Mouse (Mus musculus) heart, postnatal 4 days (tissue): Measurements from ENCODE around the gene Knop1. TPM values are rescaled to one million over a fixed set of nuclear protein-coding genes. Genes with fewer than 3 reads are reported as not detected.
A peak's percentile ranks its signal among the peaks of the same experiment; 100 is the strongest.

ENCODE experiments used
- DNase-seq: peaks from one replicate; pipeline ENCODE4 v3.0.0; 2021
- total RNA-seq, 2 experiments: library from RNA; stranded (reverse); gene quantifications; 2 replicates each; pipeline ENCODE4 v1.2.3; 2021

Gene Knop1
- 10 to 100 TPM; 22.8 to 30.5 TPM for total RNA-seq

DNA sequence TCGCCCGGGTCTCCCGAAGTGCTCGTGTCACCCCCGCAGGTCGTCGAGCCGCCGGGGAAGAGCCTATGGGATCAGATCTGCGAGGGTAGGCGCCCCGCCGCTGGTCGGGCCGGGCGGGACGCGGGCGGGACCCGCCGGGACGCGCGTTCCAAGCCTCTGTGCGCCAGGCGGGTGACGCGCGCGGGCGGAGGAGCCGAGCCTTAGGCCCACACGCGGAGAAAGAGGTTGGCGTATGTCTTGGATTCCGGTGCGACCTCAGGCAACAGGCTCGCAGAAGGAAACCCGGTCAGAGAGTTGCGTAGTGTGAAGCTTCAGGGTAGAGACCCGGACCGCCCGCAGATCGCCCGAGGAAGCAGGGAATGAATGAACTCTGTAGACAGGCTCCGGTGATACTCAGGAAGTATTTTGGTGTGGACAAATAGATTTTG lies at the start of gene Knop1:
Gene Knop1, minus strand, starts transcription at position 378 of the 428 bp plus-strand sequence.
- no peak for DNase-seq

DNA sequence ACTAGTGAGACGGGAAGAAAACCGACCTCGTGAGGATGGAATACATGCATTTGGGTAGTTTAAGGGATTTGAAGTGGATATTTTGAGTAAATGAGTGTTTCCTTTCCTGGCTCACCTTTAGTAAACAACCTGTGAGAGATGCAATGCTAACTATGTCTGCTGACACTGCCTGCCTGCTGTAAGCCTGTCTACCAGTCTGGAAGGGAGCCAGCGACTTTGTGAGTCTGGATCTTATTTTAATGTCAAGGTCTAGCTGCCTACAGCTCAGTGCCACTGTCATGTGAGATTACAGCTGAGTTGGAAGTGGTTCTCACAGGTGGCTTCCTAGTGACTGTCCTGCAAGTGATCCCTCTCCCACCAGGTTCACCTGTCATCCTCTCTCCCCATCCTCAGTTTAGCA lies 48.5 kb upstream of the Knop1 start:
- DNase-seq: no peak

- DNase-seq: no peak
These were observed 47.8 kb upstream of the Knop1 start for GRCm38 (mm10) chr7:118903879-118904278.

GRCm38 (mm10) chr7:118902944-118903343 lies 46.9 kb upstream of the Knop1 start:
- peak; percentile 57 for DNase-seq

DNA sequence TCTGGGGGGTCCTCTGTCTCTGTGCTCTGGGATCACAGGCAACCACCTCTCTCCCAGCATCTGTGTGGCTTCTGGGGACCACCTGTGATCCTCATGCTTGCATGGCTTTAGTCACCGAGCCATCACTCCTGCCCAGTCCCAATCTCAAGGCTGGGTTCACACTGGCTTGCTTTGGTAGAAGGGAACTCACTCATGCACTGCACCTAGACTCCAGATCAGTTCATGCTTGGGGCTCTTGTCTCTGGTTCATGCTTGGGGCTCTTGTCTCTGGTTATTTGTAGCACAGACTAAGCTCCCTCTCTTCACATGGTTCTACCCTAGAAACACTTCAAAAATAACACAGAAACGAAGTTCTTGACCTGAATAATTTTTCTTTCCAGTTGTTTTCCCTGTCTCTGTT lies 44.0 kb upstream of the Knop1 start:
- no peak for DNase-seq

DNA sequence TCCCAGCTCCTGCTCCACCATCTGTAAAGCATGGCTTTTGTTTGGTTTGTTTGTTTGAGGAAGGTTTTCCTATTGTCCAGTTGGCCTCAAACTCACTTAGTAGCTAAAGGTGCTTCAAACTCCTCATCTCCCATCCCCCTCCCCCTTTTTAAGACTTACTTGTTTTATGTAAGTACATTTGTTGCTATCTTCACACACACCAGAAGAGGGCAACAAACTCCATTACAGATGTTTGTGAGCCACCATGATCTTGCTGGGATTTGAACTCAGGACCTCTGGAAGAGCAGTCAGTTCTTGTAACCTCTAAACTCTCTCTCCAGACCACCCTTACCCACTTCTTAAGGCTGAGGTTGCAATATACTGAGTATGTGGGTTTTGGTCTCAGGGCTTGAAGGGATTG lies 42.0 kb upstream of the Knop1 start:
- no peak for DNase-seq

- DNase-seq: no peak
These were observed 39.7 kb upstream of the Knop1 start for GRCm38 (mm10) chr7:118895469-118896450.

DNA sequence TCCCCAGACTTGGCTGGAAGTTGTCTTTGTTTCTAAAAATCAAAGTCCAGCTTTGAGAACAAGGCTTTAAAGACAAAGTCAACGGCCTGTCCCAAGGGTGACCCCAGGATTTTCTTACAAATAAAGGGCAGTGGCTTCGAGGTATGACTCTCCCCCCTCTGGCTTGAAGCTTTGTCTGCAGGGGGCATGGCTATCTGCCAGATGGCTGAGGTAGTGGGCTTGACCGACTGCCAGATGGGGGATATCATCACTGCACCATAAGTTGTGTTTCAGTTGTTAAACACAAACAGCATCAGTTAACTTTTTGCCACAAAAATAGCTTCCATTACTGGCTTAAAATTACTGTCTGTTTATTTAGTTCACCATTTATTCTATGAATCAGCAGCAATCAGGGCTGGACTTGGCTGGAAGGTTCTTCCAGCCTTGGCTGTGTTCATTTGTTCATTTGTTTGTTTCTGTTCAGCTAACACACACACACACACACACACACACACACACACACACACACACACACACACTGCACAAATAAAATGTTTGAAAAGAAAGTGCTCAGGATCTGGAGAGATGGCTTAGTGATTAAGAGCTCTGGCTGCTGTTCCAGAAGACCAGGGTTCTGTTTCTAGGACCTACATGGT lies 33.1 kb upstream of the Knop1 start:
- DNase-seq: peak; percentile 27

- no peak for DNase-seq
These were observed 31.4 kb upstream of the Knop1 start for GRCm38 (mm10) chr7:118887303-118888055.

DNA sequence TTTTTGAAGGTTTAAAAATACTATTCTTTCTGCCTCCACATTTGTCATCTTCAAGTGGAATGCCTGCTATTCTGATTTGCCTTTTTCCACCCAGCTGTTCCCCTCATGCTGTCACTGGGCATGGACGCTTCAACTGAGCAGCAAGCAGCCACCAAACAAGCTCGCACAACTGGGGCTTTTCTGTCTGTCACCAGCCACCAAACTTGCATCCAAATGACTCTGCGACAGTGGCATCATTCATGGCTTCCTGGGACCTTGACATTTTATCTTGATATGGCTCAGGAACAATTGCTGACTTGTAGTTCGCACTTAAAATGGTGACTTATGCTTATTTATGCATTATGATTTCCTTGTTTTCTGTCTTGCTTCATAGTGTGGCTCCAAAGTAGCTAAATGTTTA lies 28.9 kb upstream of the Knop1 start:
- no peak for DNase-seq

- DNase-seq: no peak
These were observed 27.9 kb upstream of the Knop1 start for GRCm38 (mm10) chr7:118883957-118884356.

- DNase-seq: no peak
These were observed 23.5 kb upstream of the Knop1 start for GRCm38 (mm10) chr7:118879466-118880029.

DNA sequence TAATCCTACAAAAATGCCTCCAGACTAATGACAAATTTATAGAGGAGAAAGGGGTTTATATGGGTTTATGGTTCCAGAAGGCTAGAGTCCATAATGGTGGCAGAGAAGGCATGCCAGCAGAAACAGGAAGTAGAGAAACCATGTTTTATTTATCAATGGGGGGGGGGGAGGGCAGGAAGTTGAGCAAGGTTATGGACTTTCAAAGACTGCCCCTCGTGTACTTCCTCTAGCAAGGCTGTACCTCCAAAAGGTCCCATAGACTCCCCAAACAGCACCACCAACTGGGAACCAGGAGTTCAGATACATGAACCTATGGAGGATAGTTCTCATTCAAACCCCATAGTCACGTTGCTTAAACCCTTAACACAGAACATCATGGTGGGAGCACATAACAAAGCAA lies 9.3 kb upstream of the Knop1 start:
- no peak for DNase-seq

- DNase-seq: no peak
These were observed 2.6 kb upstream of the Knop1 start for GRCm38 (mm10) chr7:118858640-118859039.

- peak; percentile 94 for DNase-seq
These were observed 730 bp downstream of the Knop1 start, which contains the start of gene Iqck for GRCm38 (mm10) chr7:118855171-118855876. Gene Iqck, plus strand, starts transcription at chr7:118855752.

GRCm38 (mm10) chr7:118854606-118855005 lies 1.4 kb downstream of the Knop1 start:
- DNase-seq: no peak

DNA sequence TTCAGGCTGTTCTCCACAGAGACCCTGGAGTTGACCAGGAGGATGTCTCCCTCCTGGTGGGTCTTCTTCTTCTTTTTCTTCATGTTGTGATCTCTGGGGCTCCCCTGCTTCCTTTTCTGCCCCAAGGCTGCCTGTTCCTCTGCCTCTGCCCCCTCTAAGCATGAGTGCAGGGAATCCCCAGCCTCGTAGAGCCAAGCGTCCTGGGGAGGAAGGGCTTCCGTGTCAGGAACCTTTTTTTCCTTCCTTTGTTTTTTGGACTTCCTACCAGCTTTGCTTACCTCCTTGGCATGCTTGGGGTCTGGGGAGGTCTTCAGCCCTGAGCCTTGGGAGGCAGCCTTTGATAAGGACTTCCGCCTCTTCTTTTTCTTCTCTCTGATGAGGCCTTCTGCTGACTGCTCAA lies 3.4 kb downstream of the Knop1 start:
- DNase-seq: no peak

GRCm38 (mm10) chr7:118851571-118851970 lies 4.5 kb downstream of the Knop1 start:
- DNase-seq: peak; percentile 41

GRCm38 (mm10) chr7:118850676-118851290 lies 5.3 kb downstream of the Knop1 start:
- DNase-seq: peak; percentile 58

- DNase-seq: no peak
These were observed 6.4 kb downstream of the Knop1 start for GRCm38 (mm10) chr7:118849543-118850250.

- no peak for DNase-seq
These were observed 7.3 kb downstream of the Knop1 start for GRCm38 (mm10) chr7:118848796-118849195.
